Mouse (Mus musculus) megakaryocyte, embryonic 14.5 days (primary cell): ENCODE results near the gene Mcee.

ENCODE experiments used
- FLI1 ChIP-seq: IDR thresholded peaks from 2 replicates; pipeline ENCODE4 v1.6.1; 2012; ENCODE audit warnings: low read length, inconsistent platforms, mixed read lengths
- GATA1 ChIP-seq: IDR thresholded peaks from 3 replicates; pipeline ENCODE4 v1.6.1; 2012; ENCODE audit warnings: mixed read lengths, low read length, inconsistent platforms, borderline replicate concordance

GRCm38 (mm10) chr7:64456176-64456575, 63.8 kb downstream of the Mcee start:
- no peak for TF ChIP-seq GATA1
- TF ChIP-seq FLI1, result no peak
